16 mouse cellular contexts compared by ENCODE assay signal in genomic region chr13:107329348-107329747, GRCm38 (mm10).
"Had no signal": no experiment of that assay in that cellular context is flagged by ENCODE, and none has a peak within 500 bp of the region (broad histone marks: within the 10 kb centered on the region; RNA-seq: fewer than 3 reads in every experiment).

No protein-coding gene starts in this region.

- H3K27ac ChIP-seq: lung, embryonic 15.5 days; macrophage; midbrain, embryonic 13.5 days; midbrain, embryonic 15.5 days; neural tube, embryonic 12.5 days; stomach, embryonic 15.5 days; stomach, postnatal 0 days had no signal

- DNase-seq: liver, postnatal 0 days; lung, adult 2 months; lung, postnatal 14 days; lung, postnatal 36 days; right cerebral cortex, postnatal 14 days; thymus, adult 2 months; thymus, postnatal 25 days; thymus, postnatal 4 days had no signal

- H3K4me3 ChIP-seq: lung, embryonic 15.5 days; megakaryocyte, embryonic 14.5 days; midbrain, embryonic 13.5 days; midbrain, embryonic 15.5 days; neural tube, embryonic 12.5 days; stomach, embryonic 15.5 days had no signal

- H3K4me1 ChIP-seq: lung, embryonic 15.5 days; midbrain, embryonic 13.5 days; midbrain, embryonic 15.5 days; neural tube, embryonic 12.5 days; stomach, embryonic 15.5 days had no signal
